Mouse (Mus musculus) bone marrow macrophage, adult 2 months (primary cell): Measurements from ENCODE around the gene Natd1.

ENCODE experiments used
- CTCF ChIP-seq: IDR thresholded peaks from 2 replicates; pipeline ENCODE4 v1.5.1; 2012; ENCODE audit warnings: low read depth, mild to moderate bottlenecking, low read length, moderate library complexity
- POLR2A ChIP-seq: IDR thresholded peaks from 2 replicates; pipeline ENCODE4 v1.6.1; 2012; ENCODE audit warnings: mild to moderate bottlenecking, low read depth, low read length, borderline replicate concordance

DNA sequence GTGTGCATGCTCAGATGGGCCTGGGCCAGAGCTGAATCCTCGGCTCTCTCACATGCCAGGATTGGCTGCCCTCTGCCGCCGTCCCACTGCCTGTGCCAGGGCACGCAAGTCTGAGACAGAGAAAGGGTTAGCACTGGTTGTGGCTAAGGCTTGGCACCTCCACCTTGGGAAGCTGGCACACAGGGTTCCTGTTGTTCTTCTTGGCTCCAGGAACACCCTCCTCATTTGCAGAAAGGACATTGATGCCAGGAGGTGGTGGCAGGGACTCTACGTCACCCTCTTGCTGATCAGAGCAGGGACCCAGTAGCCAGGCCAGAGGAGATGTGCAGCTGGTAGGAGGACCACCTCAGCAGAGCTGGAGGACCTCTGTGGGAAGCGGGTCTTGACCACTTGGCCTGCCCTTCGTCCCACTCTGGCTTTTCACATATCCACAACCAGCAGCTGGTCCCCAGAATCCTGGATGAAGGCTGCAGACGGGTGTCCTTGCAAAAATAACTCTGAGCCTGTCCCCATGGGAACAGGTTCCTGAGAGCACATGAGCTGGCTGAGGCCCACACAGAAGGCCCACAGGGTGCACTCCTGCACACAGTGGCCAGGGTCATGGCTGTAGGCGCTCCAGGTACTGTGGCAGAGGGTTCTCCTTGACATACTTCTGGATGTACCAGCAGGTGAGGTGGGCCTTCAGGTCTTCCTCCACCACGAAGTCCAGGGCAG, 9.0 kb downstream of the Natd1 start:
- TF ChIP-seq CTCF (no peak), POLR2A (no peak)
